Mouse (Mus musculus): ENCODE data around the gene Zfpm1.

Gene Zfpm1

GRCm38 (mm10) chr8:122329072-122329471, 47.1 kb downstream of the Zfpm1 start:
- DNase-seq, result no peak

GRCm38 (mm10) chr8:122329553-122330239, 47.8 kb downstream of the Zfpm1 start:
- DNase-seq, result no peak

- DNase-seq, result no peak
Measured at GRCm38 (mm10) chr8:122330446-122331133, 48.6 kb downstream of the Zfpm1 start.

DNA sequence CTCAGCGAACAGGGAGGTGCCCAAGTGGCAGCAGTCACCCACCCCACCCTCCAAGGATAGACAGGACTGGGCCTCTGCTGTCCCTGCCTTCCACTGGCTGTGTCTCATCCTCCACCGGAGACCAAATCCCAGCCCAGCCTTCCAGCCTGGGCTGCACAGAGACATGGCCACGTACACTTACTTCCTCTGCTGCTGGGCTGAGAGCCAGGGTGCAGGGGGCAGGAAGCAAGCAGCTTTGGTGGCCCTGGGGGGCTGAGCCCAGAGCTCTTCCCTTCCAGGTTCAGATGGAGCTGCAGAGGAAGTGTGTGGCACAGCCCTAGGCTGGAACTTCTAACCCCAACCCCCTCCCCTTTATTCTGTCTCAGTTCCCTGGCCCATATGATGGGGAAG, 49.2 kb downstream of the Zfpm1 start:
- no peak for DNase-seq

DNA sequence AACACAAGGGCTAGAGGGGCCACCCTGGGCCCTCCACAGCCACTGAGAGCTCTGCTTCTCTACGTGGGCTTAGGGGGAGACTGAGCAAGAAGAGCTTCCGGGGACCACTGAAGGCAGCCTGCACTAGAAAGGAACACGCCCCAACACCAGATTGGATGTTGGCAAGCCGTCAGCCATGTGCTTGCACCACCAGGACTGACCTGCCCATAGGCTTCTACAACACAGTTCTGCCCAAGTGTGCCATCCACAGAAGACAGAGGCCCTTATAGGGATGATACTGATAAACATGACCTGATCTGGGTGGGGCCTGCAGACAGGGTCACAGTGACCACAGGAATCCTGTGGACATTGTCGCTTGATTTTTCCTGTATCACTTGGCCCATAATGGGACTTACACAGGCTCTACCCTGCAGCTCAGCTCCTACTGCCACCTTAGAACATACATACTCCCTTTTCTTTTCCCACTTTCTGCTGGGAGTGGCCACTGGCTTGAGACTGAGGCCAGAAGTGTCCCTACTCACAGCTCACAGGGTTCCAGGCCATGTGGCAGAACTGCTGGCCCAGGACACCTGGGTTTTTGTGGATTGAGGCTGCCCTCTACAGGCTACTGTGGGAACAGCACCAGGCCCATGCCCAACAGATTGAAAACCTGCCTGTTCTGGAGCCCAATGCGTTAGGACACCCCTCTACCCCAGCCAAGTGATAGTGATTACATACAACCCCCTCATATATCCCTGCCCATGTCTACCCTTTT, 51.0 kb downstream of the Zfpm1 start:
- DNase-seq, result peak; percentile 78

DNA sequence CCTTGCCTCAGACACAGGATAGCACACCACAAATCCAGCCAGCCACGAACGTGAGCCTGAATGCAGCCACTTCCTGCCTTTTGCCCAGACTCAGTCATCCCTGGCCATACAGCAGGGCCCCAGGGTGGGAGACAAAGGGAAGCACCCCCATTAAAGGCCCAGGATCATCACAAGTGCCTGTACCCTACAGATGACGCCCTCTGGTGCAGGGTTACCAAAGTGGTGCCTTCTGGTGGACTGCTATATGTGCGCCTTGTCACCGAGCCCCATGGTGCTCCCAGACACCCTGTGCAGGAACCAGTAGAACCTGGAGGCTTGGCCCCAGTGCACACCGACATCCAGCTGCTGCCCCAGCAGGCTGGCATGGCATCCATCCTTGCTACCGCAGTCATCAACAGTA, 51.6 kb downstream of the Zfpm1 start:
- no peak for DNase-seq

- no peak for DNase-seq
Measured at GRCm38 (mm10) chr8:122334791-122335490, 53.0 kb downstream of the Zfpm1 start.

DNA sequence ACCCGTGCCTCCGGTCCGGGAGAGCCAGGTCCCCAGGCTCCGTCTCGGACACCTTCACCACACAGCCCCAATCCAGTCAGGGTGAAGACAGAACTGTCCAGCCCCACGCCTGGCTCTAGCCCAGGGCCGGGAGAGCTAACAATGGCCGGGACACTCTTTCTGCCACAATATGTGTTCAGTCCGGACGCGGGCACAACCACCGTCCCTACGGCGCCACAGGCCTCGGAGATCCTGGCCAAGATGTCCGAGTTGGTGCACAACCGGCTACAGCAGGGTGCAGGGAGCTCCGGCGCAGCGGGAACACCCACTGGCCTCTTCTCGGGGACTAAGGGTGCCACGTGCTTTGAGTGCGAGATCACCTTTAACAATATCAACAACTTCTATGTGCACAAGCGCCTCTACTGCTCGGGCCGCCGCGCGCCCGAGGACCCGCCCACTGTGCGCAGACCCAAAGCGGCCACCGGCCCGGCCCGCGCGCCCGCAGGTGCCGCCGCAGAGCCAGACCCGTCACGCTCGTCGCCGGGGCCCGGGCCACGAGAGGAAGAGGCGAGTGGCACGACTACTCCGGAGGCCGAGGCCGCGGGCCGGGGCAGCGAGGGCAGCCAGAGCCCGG, 53.8 kb downstream of the Zfpm1 start:
- no peak for DNase-seq

DNA sequence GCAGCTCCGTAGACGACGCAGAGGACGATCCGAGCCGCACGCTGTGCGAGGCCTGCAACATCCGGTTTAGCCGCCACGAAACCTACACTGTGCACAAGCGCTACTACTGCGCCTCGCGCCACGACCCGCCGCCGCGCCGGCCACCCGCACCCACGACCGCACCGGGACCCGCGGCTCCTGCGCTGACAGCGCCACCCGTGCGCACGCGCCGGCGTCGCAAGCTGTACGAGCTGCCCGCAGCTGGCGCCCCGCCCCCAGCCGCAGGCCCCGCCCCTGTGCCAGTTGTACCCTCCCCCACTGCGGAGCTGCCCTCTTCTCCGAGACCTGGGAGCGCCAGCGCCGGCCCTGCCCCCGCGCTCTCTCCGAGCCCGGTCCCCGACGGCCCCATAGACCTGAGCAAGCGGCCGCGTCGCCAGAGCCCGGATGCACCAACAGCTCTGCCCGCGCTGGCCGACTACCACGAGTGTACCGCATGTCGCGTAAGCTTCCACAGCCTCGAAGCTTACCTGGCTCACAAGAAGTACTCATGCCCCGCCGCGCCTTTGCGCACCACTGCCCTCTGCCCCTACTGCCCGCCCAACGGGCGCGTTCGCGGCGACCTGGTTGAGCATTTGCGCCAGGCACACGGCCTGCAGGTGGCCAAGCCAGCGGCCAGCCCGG, 54.4 kb downstream of the Zfpm1 start:
- DNase-seq, result peak; percentile 66

DNA sequence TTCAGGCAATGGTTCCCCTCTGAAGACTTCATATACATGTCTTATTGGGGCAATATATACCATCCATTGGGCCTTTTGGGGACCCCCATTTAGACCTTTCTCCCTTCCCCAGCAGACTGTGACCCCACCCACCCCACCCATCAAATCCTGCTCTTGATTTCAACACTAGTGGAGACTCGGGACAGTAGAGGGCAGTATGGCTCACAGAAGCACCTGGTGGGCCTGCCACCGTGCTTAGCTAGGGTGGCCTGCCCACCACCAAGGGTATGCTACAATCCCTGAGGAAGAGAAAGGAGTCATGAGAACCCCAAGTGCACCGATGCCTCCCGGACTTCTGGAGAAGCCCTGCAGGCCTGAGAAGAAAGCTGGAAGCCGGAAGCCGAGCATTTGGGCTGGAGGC, 56.9 kb downstream of the Zfpm1 start:
- no peak for DNase-seq

- DNase-seq, result no peak
Measured at GRCm38 (mm10) chr8:122340761-122341160, 58.8 kb downstream of the Zfpm1 start.

DNA sequence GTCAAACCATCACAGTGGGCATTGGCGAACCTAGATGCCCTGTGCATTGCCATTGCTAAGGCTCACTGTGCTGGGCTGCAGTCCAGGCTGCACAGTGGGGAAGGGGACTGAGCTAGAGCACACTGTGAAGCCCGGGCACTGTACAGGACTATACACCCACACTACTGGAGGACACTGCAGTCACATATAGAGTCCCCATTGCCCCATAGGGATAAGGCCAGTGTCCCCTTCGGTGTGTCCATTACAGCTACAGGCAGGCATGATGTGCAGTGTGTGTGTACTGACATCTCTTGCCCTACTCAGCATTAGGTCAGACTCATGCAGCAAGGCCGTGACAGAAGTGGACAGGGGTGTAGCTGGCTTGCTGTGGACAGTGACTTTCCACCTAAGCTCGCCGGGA, 59.8 kb downstream of the Zfpm1 start:
- no peak for DNase-seq

DNA sequence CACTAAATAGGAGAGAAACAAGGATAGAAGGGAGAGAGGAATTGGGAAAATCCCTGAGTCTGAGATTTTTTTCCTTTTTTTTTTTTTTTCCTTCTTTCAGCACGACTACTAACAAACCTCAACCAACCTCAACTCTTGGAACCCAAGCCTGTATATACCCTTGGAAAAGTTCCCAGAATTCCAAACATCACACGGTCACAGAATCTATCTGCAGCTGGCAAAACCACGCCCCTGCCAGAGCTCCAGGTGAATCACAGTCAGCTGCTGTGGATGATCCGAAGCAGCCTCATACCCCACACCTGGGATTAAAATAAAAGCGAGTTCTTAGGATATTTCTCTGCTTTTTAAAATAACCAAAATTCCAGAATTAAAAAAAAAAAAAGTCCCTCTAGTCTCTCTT, 60.4 kb downstream of the Zfpm1 start:
- DNase-seq, result no peak

DNA sequence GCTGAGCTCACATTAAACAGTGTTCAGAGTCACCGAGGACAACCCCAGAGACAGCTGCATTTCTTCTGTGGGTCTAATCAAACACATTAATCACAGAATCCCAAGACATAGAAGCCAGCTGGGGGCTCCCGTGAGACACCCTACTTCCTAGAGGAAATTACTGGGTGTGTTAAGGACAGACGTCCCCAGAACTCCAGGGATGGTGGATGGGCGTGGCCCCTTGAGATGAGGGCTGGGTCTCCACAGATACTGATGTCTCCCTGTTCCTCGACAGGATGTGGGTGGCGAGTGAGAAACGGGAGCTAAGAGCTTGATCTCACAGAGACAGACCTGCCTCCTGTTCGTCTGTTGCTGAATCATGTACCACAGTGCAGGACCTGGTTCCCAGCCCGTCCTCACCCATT, 60.9 kb downstream of the Zfpm1 start:
- peak; percentile 66 for DNase-seq

DNA sequence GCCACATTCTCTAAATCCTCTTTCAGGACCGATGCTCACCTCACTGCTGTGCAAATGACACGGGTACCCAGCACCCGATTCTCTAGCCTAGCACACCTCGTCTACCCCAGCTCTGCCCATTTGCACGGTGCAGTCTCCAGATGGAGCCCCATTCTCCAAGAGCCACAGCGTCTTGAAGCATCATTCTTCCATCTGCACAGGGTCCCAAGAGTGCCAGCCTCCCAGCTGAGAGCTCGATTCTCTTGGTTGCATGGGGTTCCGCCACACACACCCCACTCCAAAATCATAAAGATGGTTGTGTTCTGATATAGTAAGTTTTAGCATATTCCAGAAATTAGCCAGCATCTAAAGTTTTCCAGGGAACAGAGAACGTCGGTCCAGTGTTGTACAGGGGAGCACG, 61.4 kb downstream of the Zfpm1 start:
- DNase-seq, result no peak

DNA sequence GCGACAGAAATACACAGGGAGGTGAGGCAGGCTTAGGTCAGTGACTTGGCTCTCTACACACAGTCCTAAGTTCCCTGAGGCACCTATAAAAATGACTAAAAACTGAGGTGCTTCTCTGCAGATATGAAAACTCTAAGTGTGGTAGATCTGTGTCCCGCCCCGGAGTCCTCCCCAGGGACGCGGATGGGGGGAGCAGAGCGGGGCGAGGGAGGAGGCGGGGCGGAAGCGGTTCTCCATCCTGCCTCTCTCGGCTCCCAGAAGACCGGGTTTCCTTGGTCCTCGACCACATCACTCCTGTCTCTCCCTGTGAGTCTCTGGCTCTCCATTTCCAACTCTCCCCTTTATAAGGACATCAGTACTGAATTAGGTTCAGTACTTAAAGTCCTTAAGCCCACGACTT, 61.8 kb downstream of the Zfpm1 start:
- no peak for DNase-seq

DNA sequence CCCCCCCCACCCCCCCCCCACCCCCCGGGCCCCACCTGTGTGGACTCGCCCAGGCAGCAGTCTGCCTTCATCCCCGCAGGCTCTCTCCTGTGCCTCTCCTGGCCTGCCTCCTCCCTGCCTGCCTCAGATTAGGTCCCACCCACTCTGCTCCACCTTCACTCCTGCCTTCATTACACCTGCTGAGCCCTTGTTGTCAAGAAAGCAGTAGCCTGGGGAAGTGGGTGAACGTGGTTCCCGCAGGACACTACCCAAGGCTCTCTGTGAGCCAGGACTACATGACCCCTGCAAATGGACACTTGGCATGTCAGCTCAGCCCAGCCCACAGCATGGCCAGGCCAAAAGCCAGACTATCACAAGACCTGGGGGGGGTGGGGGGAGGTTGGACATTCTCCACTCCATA, 62.3 kb downstream of the Zfpm1 start:
- no peak for DNase-seq

GRCm38 (mm10) chr8:122345181-122346095, 63.5 kb downstream of the Zfpm1 start:
- DNase-seq, result no peak

DNA sequence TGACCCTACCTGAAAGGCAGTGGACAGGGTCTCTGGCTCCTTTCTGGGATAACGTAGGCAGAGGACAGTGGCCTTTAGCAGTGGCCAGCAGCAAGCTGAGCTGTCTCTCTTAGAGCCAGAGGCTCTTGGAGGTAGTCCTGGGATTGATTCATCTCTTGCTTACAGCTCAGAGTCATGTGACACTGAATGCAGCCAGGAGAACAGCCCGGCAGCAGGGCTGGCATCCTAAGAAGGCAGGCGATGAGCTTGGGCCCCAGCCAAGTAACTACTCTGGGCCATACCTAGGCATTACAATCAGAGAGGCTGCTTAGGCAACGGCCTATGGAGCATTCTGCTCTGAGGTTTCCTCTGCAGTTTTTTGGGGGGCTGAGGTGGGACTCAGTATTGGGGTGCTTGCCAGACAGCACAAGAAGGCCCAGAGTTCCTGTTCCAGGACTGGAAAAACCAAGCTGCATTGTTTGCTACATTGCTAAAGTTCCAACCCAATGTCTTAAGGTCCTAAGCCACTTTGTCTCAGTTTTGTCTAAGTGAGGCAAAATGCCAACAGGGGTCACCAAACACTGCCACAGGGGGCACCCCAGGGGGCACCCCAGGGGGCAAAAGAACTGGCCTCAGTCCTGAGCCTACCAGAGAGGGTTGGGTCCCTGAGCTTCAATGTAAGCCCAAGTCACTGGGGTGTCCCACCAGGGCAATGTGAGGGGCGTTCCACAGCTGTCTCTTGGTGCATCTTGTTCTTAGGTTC, 66.0 kb downstream of the Zfpm1 start:
- DNase-seq, result peak; percentile 77
